Mouse (Mus musculus) ES-Bruce4 (cell line): Measurements from ENCODE around the gene Sdhd.

ENCODE experiments used
- CTCF ChIP-seq: IDR thresholded peaks from one replicate; pipeline ENCODE4 v1.8.1; 2011; ENCODE audit warnings: low read depth, low read length
- EP300 ChIP-seq: IDR thresholded peaks from 2 replicates; pipeline ENCODE4 v1.6.1; 2011; ENCODE audit warnings: low read depth, low read length; ENCODE audit not compliant: insufficient read depth
- POLR2A ChIP-seq: IDR thresholded peaks from one replicate; pipeline ENCODE4 v1.8.1; 2011; ENCODE audit warnings: low read length; ENCODE audit not compliant: insufficient read depth

GRCm38 (mm10) chr9:50580370-50580769 lies 23.2 kb downstream of the Sdhd start:
- TF ChIP-seq CTCF (no peak), POLR2A (no peak), EP300 (no peak)
